Mouse (Mus musculus) forelimb bud, embryonic 11.5 days (tissue): Measurements from ENCODE around the gene Rpl27a.

Source experiments
- DNase-seq: peaks from one replicate; pipeline ENCODE4 v3.0.0-alpha.2; 2012; ENCODE audit warnings: low read depth, low spot score

Gene Rpl27a

GRCm38 (mm10) chr7:109563775-109564362, 44.9 kb downstream of the Rpl27a start:
- DNase-seq = no peak

- no peak for DNase-seq
These were observed 47.4 kb downstream of the Rpl27a start for GRCm38 (mm10) chr7:109566327-109566726.

- DNase-seq = no peak
These were observed 48.2 kb downstream of the Rpl27a start for GRCm38 (mm10) chr7:109566841-109567768.

GRCm38 (mm10) chr7:109568391-109568892, 49.5 kb downstream of the Rpl27a start:
- DNase-seq = no peak
